In the genomic region with DNA sequence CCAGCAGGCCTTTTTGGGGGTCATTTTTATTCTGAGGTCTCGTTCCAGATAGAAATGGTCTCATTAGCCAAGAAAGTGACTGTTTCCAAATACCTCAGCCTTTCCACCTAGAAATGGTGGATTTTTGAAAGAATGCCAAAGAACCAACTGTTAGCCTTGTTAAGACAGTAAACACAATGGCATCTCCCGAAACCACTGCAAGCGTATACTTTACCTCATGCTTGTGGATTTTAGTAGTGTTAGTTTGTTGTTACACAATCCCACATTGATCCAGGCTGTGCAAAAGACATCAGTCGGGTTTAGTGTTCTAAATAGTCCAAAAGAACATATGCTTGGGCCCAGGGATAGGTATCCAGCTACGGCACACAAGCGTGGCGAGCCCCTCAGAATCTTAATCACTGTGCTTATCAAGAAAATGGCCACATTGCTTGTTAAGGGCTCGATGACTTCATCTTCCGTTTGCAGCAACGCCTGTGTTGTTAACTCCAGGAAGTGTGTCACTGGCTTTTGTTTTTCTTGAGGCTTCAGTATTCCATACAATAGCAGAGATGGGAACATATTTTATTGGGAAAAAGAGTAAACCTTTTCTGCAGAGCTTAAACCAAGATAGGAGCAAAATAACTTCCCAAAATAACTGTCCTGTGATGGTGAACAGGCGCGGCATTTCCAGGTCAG, we compare ENCODE assay signal across 25 mouse cellular contexts. TPM values are rescaled to one million over a fixed set of nuclear protein-coding genes. Genes with fewer than 3 reads are reported as not detected.
DNase-seq lines count a peak whose midpoint lies in the region; ATAC-seq and TF ChIP-seq lines count a peak whose summit lies in the region.
"Had no signal": no experiment of that assay in that cellular context is flagged by ENCODE, and none has a peak within 500 bp of the region (broad histone marks: within the 10 kb centered on the region; RNA-seq: fewer than 3 reads in every experiment).

No protein-coding gene starts in this region.

- H3K36me3 ChIP-seq in heart, embryonic 13.5 days, result no peaks in the 10 kb centered on the region
- no peaks in the 10 kb centered on the region for H3K36me3 ChIP-seq in liver, postnatal 0 days (replicated peaks; ENCODE audit: insufficient read depth, low read length)
- H3K36me3 ChIP-seq in liver, embryonic 11.5 days (ENCODE audit: control insufficient read depth, insufficient read depth, low read length), result no peaks in the 10 kb centered on the region
- H3K36me3 ChIP-seq in intestine, postnatal 0 days (ENCODE audit: control insufficient read depth, insufficient read depth), result no peaks in the 10 kb centered on the region; the same call in 1 of the 2 replicates
- H3K36me3 ChIP-seq: embryonic facial prominence, embryonic 15.5 days; intestine, embryonic 15.5 days; limb, embryonic 12.5 days; liver, embryonic 15.5 days; midbrain, embryonic 10.5 days; stomach, embryonic 15.5 days had no signal

- no peaks in the 10 kb centered on the region for H3K9me3 ChIP-seq in heart, embryonic 13.5 days
- no peaks in the 10 kb centered on the region for H3K9me3 ChIP-seq in liver, postnatal 0 days (ENCODE audit: low read length)
- no peaks in the 10 kb centered on the region for H3K9me3 ChIP-seq in liver, embryonic 11.5 days (ENCODE audit: control insufficient read depth, low read length)
- no peaks in the 10 kb centered on the region for H3K9me3 ChIP-seq in intestine, postnatal 0 days (ENCODE audit: control insufficient read depth)
- H3K9me3 ChIP-seq: embryonic facial prominence, embryonic 15.5 days; intestine, embryonic 15.5 days; limb, embryonic 12.5 days; liver, embryonic 15.5 days; midbrain, embryonic 10.5 days; stomach, embryonic 15.5 days had no signal

- no peak for TF ChIP-seq EP300 in liver, postnatal 0 days (IDR thresholded peaks at IDR 0.05; ENCODE audit: low read depth)

- H3K4me1 ChIP-seq in heart, embryonic 13.5 days, result peaks cover 29% of the 10 kb centered on the region
- H3K4me1 ChIP-seq in liver, postnatal 0 days (ENCODE audit: insufficient read depth), result peaks cover 15% of the 10 kb centered on the region
- H3K4me1 ChIP-seq in liver, embryonic 11.5 days (replicated peaks; ENCODE audit: control insufficient read depth, insufficient read depth, low read length), result peaks cover 3% of the 10 kb centered on the region; the same call in 1 of the 2 replicates
- H3K4me1 ChIP-seq in intestine, postnatal 0 days (replicated peaks; ENCODE audit: control insufficient read depth, insufficient read depth, low read length), result peaks cover 7% of the 10 kb centered on the region

- 44% methylated on average over 12 of the region's 12 CpGs for WGBS in heart, embryonic 13.5 days
- WGBS in liver, postnatal 0 days (ENCODE audit: insufficient replicate concordance), result 54% methylated on average over 12 of the region's 12 CpGs
- WGBS in liver, embryonic 11.5 days, result 69% methylated on average over 12 of the region's 12 CpGs
- WGBS in intestine, postnatal 0 days, result 64% methylated on average over 12 of the region's 12 CpGs

- ATAC-seq in heart, embryonic 13.5 days (ENCODE audit: extremely low read depth, insufficient number of reproducible peaks, low FRiP score, low TSS enrichment), result no peak
- ATAC-seq in liver, postnatal 0 days, result peak; percentile 82
- no peak for ATAC-seq in liver, embryonic 11.5 days (replicated peaks; ENCODE audit: low FRiP score)
- ATAC-seq in intestine, postnatal 0 days, result no peak
- ATAC-seq: forebrain, postnatal 0 days; hindbrain, embryonic 16.5 days; intestine, embryonic 15.5 days had no signal

- no peak overlapping the region for H3K9ac ChIP-seq in heart, embryonic 13.5 days
- H3K9ac ChIP-seq in liver, postnatal 0 days (replicated peaks), result no peak overlapping the region
- no peak overlapping the region for H3K9ac ChIP-seq in liver, embryonic 11.5 days (ENCODE audit: low read depth, low read length)
- no peak overlapping the region for H3K9ac ChIP-seq in intestine, postnatal 0 days (ENCODE audit: low read depth, low read length)
- H3K9ac ChIP-seq: embryonic facial prominence, embryonic 15.5 days; forebrain, postnatal 0 days; intestine, embryonic 15.5 days; limb, embryonic 12.5 days; liver, embryonic 15.5 days; stomach, embryonic 15.5 days had no signal

- H3K4me3 ChIP-seq in heart, embryonic 13.5 days, result no peak overlapping the region
- no peak overlapping the region for H3K4me3 ChIP-seq in liver, postnatal 0 days (ENCODE audit: low read depth, low read length)
- H3K4me3 ChIP-seq in liver, embryonic 11.5 days (ENCODE audit: low read depth, low read length), result no peak overlapping the region
- no peak overlapping the region for H3K4me3 ChIP-seq in intestine, postnatal 0 days (ENCODE audit: low read depth, low read length)
- H3K4me3 ChIP-seq: embryonic facial prominence, embryonic 15.5 days; intestine, embryonic 15.5 days; layer of hippocampus, adult 2 months; limb, embryonic 12.5 days; liver, embryonic 15.5 days; midbrain, embryonic 10.5 days; stomach, embryonic 15.5 days had no signal

- TF ChIP-seq CTCF in liver, postnatal 0 days (IDR thresholded peaks at IDR 0.05; ENCODE audit: low read depth), result no peak
- TF ChIP-seq CTCF in intestine, postnatal 0 days (IDR thresholded peaks at IDR 0.05; ENCODE audit: low read depth), result no peak

- H3K4me2 ChIP-seq in heart, embryonic 13.5 days, result no peak overlapping the region
- H3K4me2 ChIP-seq in liver, postnatal 0 days (ENCODE audit: low read depth, low read length), result no peak overlapping the region
- no peak overlapping the region for H3K4me2 ChIP-seq in liver, embryonic 11.5 days
- H3K4me2 ChIP-seq in intestine, postnatal 0 days (replicated peaks; ENCODE audit: low read depth), result no peak overlapping the region
- H3K4me2 ChIP-seq: embryonic facial prominence, embryonic 15.5 days; heart, embryonic 11.5 days; intestine, embryonic 15.5 days; limb, embryonic 12.5 days; liver, embryonic 15.5 days; stomach, embryonic 15.5 days had no signal

- no peaks in the 10 kb centered on the region for H3K27me3 ChIP-seq in heart, embryonic 13.5 days (replicated peaks)
- H3K27me3 ChIP-seq in liver, postnatal 0 days (ENCODE audit: insufficient read depth, low read length), result no peaks in the 10 kb centered on the region
- no peaks in the 10 kb centered on the region for H3K27me3 ChIP-seq in liver, embryonic 11.5 days (replicated peaks; ENCODE audit: control insufficient read depth, insufficient read depth, low read length)
- no peaks in the 10 kb centered on the region for H3K27me3 ChIP-seq in intestine, postnatal 0 days (replicated peaks; ENCODE audit: control insufficient read depth, insufficient read depth, low read length)
- H3K27me3 ChIP-seq: embryonic facial prominence, embryonic 15.5 days; intestine, embryonic 15.5 days; limb, embryonic 12.5 days; liver, embryonic 15.5 days; stomach, embryonic 15.5 days had no signal

- DNase-seq in heart, postnatal 14 days, result no peak
- no peak for DNase-seq in liver, postnatal 0 days
- no peak for DNase-seq in liver, embryonic 11.5 days (ENCODE audit: low spot score)
- peak; percentile 55 for DNase-seq in 3134 (ENCODE audit: extremely low read depth, insufficient read length, low spot score)
- DNase-seq in Muller cell, postnatal 12 days (ENCODE audit: inconsistent ontology term), result peak; percentile 9
- no peak for DNase-seq in kidney, adult 18-20 months
- DNase-seq: adrenal gland, postnatal 14 days; cerebellum, adult 8-10 months; forebrain, postnatal 0 days; gastrocnemius, postnatal 36 days; kidney, postnatal 25 days; thymus, postnatal 25 days had no signal

- intact Hi-C loops in heart, postnatal 14 days (cut with DNase I), result no loop called here

- H3K27ac ChIP-seq in heart, embryonic 13.5 days (replicated peaks), result peak overlapping the region; percentile 58
- H3K27ac ChIP-seq in liver, postnatal 0 days (ENCODE audit: low read depth), result peak overlapping the region; percentile 44; the same call in 1 of the 2 replicates
- no peak overlapping the region for H3K27ac ChIP-seq in liver, embryonic 11.5 days (ENCODE audit: low read depth, low read length)
- H3K27ac ChIP-seq in intestine, postnatal 0 days (ENCODE audit: low read depth, low read length), result no peak overlapping the region
- H3K27ac ChIP-seq: embryonic facial prominence, embryonic 15.5 days; intestine, embryonic 15.5 days; layer of hippocampus, adult 2 months; limb, embryonic 12.5 days; liver, embryonic 15.5 days; midbrain, embryonic 10.5 days; stomach, embryonic 15.5 days had no signal

RNA-seq across cellular contexts. Expression of gene Adrb1, which starts 33.2 kb away (rescaled TPM):
- polyA plus RNA-seq in heart, embryonic 13.5 days (2015; fragmentation: Nextera tagmentation; extraction: Ambion mirVana), result 2.9 and 3.0 TPM in 2 replicates
- total RNA-seq in heart, postnatal 14 days (2021), result 10 to 100 TPM; 23.2 to 24.2 TPM
- polyA plus RNA-seq in liver, postnatal 0 days (2015; fragmentation: Nextera tagmentation; extraction: Ambion mirVana), result 0.47 and 0.63 TPM in 2 replicates
- 0.34 and 0.35 TPM in 2 replicates for polyA plus RNA-seq in liver, embryonic 11.5 days (2014; fragmentation: Nextera tagmentation; extraction: Ambion mirVana)
- 1.0 and 1.3 TPM in 2 replicates for polyA plus RNA-seq in intestine, postnatal 0 days (2015; fragmentation: Nextera tagmentation; extraction: Ambion mirVana)
- total RNA-seq: gastrocnemius, adult 18-20 months; hematopoietic stem cell, adult 5-6 weeks had no signal

Comparison
In these comparisons a context has a peak if more than half of its experiments do, and no peak if none do; other contexts are left out.
1. H3K27ac ChIP-seq: peak in heart, embryonic 13.5 days (single experiment) and liver, postnatal 0 days (single experiment); none in liver, embryonic 11.5 days (single experiment) and intestine, postnatal 0 days (single experiment).
2. DNase-seq: peak in 3134 (single experiment) and Muller cell, postnatal 12 days (single experiment); none in heart, postnatal 14 days (0 of 2), liver, postnatal 0 days (single experiment), liver, embryonic 11.5 days (single experiment) and kidney, adult 18-20 months (single experiment).